25 mouse cellular contexts compared by ENCODE assay signal in genomic region chr6:116893299-116893698, GRCm38 (mm10).
DNase-seq lines count a peak whose midpoint lies in the region; ATAC-seq and TF ChIP-seq lines count a peak whose summit lies in the region.
"Had no signal": no experiment of that assay in that cellular context is flagged by ENCODE, and none has a peak within 500 bp of the region (broad histone marks: within the 10 kb centered on the region; RNA-seq: fewer than 3 reads in every experiment).

No protein-coding gene starts in this region.

- H3K4me2 ChIP-seq in intestine, embryonic 14.5 days (ENCODE audit: low read length), result no peak overlapping the region
- no peak overlapping the region for H3K4me2 ChIP-seq in intestine, postnatal 0 days (replicated peaks; ENCODE audit: low read depth)
- no peak overlapping the region for H3K4me2 ChIP-seq in intestine, embryonic 16.5 days (ENCODE audit: low read depth, low read length)
- H3K4me2 ChIP-seq: embryonic facial prominence, embryonic 12.5 days; heart, embryonic 15.5 days; hindbrain, embryonic 13.5 days; kidney, embryonic 15.5 days; limb, embryonic 12.5 days; liver, embryonic 12.5 days; midbrain, embryonic 13.5 days had no signal

- no peak overlapping the region for H3K9ac ChIP-seq in intestine, embryonic 14.5 days (ENCODE audit: low read length)
- H3K9ac ChIP-seq in intestine, postnatal 0 days (ENCODE audit: low read depth, low read length), result no peak overlapping the region
- no peak overlapping the region for H3K9ac ChIP-seq in intestine, embryonic 16.5 days (ENCODE audit: low read depth, low read length)
- H3K9ac ChIP-seq: embryonic facial prominence, embryonic 12.5 days; heart, embryonic 15.5 days; hindbrain, embryonic 13.5 days; kidney, embryonic 15.5 days; limb, embryonic 12.5 days; liver, embryonic 12.5 days; midbrain, embryonic 13.5 days had no signal

- ATAC-seq in intestine, embryonic 14.5 days (replicated peaks; ENCODE audit: low FRiP score, low TSS enrichment, low read depth), result no peak
- no peak for ATAC-seq in intestine, postnatal 0 days
- no peak; the same call in 1 of the 2 replicates for ATAC-seq in intestine, embryonic 16.5 days
- no peak for ATAC-seq in megakaryocyte progenitor cell, adult 5-6 weeks (replicated peaks; ENCODE audit: poor library complexity)
- ATAC-seq: liver, embryonic 12.5 days; midbrain, embryonic 13.5 days had no signal

- H3K4me1 ChIP-seq in intestine, embryonic 14.5 days (replicated peaks; ENCODE audit: control insufficient read depth, insufficient read depth, low read length), result peaks cover 22% of the 10 kb centered on the region
- H3K4me1 ChIP-seq in intestine, postnatal 0 days (replicated peaks; ENCODE audit: control insufficient read depth, insufficient read depth, low read length), result no peaks in the 10 kb centered on the region
- peaks cover 5% of the 10 kb centered on the region; the same call in 1 of the 2 replicates for H3K4me1 ChIP-seq in intestine, embryonic 16.5 days (ENCODE audit: control insufficient read depth, insufficient read depth, low read length)
- H3K4me1 ChIP-seq: limb, embryonic 12.5 days; liver, embryonic 12.5 days; megakaryocyte, embryonic 14.5 days; midbrain, embryonic 13.5 days had no signal

- H3K27me3 ChIP-seq in intestine, embryonic 14.5 days (replicated peaks; ENCODE audit: control insufficient read depth, insufficient read depth, low read length), result no peaks in the 10 kb centered on the region
- H3K27me3 ChIP-seq in intestine, postnatal 0 days (replicated peaks; ENCODE audit: control insufficient read depth, insufficient read depth, low read length), result no peaks in the 10 kb centered on the region
- H3K27me3 ChIP-seq in intestine, embryonic 16.5 days (replicated peaks; ENCODE audit: control insufficient read depth, insufficient read depth, low read length), result no peaks in the 10 kb centered on the region
- H3K27me3 ChIP-seq: embryonic facial prominence, embryonic 12.5 days; heart, embryonic 15.5 days; hindbrain, embryonic 13.5 days; kidney, embryonic 15.5 days; limb, embryonic 12.5 days; liver, embryonic 12.5 days; megakaryocyte, embryonic 14.5 days; midbrain, embryonic 13.5 days had no signal

- 54% methylated on average over 8 of the region's 8 CpGs for WGBS in intestine, embryonic 14.5 days
- WGBS in intestine, postnatal 0 days, result 65% methylated on average over 8 of the region's 8 CpGs
- WGBS in intestine, embryonic 16.5 days, result 49% methylated on average over 8 of the region's 8 CpGs

- no peak overlapping the region for H3K4me3 ChIP-seq in intestine, embryonic 14.5 days (ENCODE audit: low read depth, low read length)
- no peak overlapping the region for H3K4me3 ChIP-seq in intestine, postnatal 0 days (ENCODE audit: low read depth, low read length)
- H3K4me3 ChIP-seq in intestine, embryonic 16.5 days (ENCODE audit: low read length), result no peak overlapping the region
- H3K4me3 ChIP-seq: embryonic facial prominence, embryonic 12.5 days; heart, embryonic 15.5 days; hindbrain, embryonic 13.5 days; kidney, embryonic 15.5 days; limb, embryonic 12.5 days; liver, embryonic 12.5 days; megakaryocyte, embryonic 14.5 days; midbrain, embryonic 13.5 days had no signal

- no peaks in the 10 kb centered on the region for H3K9me3 ChIP-seq in intestine, embryonic 14.5 days (ENCODE audit: control insufficient read depth, low read length)
- H3K9me3 ChIP-seq in intestine, postnatal 0 days (ENCODE audit: control insufficient read depth), result no peaks in the 10 kb centered on the region
- H3K9me3 ChIP-seq in intestine, embryonic 16.5 days (ENCODE audit: control insufficient read depth, low read length), result no peaks in the 10 kb centered on the region
- H3K9me3 ChIP-seq: embryonic facial prominence, embryonic 12.5 days; heart, embryonic 15.5 days; hindbrain, embryonic 13.5 days; kidney, embryonic 15.5 days; limb, embryonic 12.5 days; megakaryocyte, embryonic 14.5 days; midbrain, embryonic 13.5 days had no signal

- no peak for DNase-seq in intestine, embryonic 14.5 days (ENCODE audit: low spot score)
- peak; percentile 17 for DNase-seq in 3T3-L1 (ENCODE audit: low read depth, low spot score)
- DNase-seq in Muller cell, postnatal 12 days (ENCODE audit: inconsistent ontology term), result peak; percentile 62
- no peak for DNase-seq in cerebellum, postnatal 10 days
- DNase-seq: adrenal gland, postnatal 25 days; cerebellum, postnatal 14 days; heart, postnatal 36 days; kidney, adult 11 months; kidney, postnatal 36 days; layer of hippocampus, postnatal 36 days; lung, adult 18-20 months; lung, postnatal 14 days; right cerebral cortex, adult 18-20 months; right cerebral cortex, postnatal 4 days had no signal

- no peak for TF ChIP-seq CTCF in intestine, postnatal 0 days (IDR thresholded peaks at IDR 0.05; ENCODE audit: low read depth)

- H3K27ac ChIP-seq in intestine, embryonic 14.5 days (ENCODE audit: low read depth), result peak overlapping the region; percentile 47; the same call in 1 of the 2 replicates
- no peak overlapping the region for H3K27ac ChIP-seq in intestine, postnatal 0 days (ENCODE audit: low read depth, low read length)
- peak overlapping the region; percentile 46 for H3K27ac ChIP-seq in intestine, embryonic 16.5 days (ENCODE audit: low read length)
- H3K27ac ChIP-seq: embryonic facial prominence, embryonic 12.5 days; heart, embryonic 15.5 days; hindbrain, embryonic 13.5 days; kidney, embryonic 15.5 days; limb, embryonic 12.5 days; liver, embryonic 12.5 days; midbrain, embryonic 13.5 days had no signal

- no peaks in the 10 kb centered on the region for H3K36me3 ChIP-seq in intestine, embryonic 14.5 days (ENCODE audit: control insufficient read depth, insufficient read depth, low read length)
- no peaks in the 10 kb centered on the region for H3K36me3 ChIP-seq in intestine, postnatal 0 days (ENCODE audit: control insufficient read depth, insufficient read depth)
- H3K36me3 ChIP-seq in intestine, embryonic 16.5 days (ENCODE audit: control insufficient read depth, insufficient read depth, low read length), result no peaks in the 10 kb centered on the region
- H3K36me3 ChIP-seq: embryonic facial prominence, embryonic 12.5 days; heart, embryonic 15.5 days; hindbrain, embryonic 13.5 days; kidney, embryonic 15.5 days; limb, embryonic 12.5 days; liver, embryonic 12.5 days; midbrain, embryonic 13.5 days had no signal

Comparison
In these comparisons a context has a peak if more than half of its experiments do, and no peak if none do; other contexts are left out.
1. DNase-seq: peak in 3T3-L1 (single experiment) and Muller cell, postnatal 12 days (single experiment); none in intestine, embryonic 14.5 days (single experiment) and cerebellum, postnatal 10 days (0 of 2).